Mouse (Mus musculus): ENCODE results near the gene Fam83g.

- no peak for TF ChIP-seq POLR2A (IDR thresholded peaks at IDR 0.05; ENCODE audit: insufficient read length, low read depth)
- TF ChIP-seq USF1 (IDR thresholded peaks at IDR 0.05; ENCODE audit: low read depth), result no peak
These were observed 37.3 kb upstream of the Fam83g start for GRCm38 (mm10) chr11:61646499-61647039.

All from myocyte (in vitro differentiated cells).